Mouse (Mus musculus): ENCODE data around the gene Golga1. TPM values are rescaled to one million over a fixed set of nuclear protein-coding genes. Genes with fewer than 3 reads are reported as not detected.

The Golga1 gene
- polyA plus RNA-seq, 1 experiment from 2014 or later, result 10.4 TPM

GRCm38 (mm10) chr2:39005574-39006079, 59.7 kb downstream of the Golga1 start, which contains the start of gene Rpl35:
Rpl35 (minus strand) TSS chr2:39005624.
- H3K9me3 ChIP-seq (replicated peaks), result no peaks in the 10 kb centered on the region

GRCm38 (mm10) chr2:39004880-39005435, 60.4 kb downstream of the Golga1 start, which contains the start of gene Arpc5l:
Arpc5l (plus strand) TSS chr2:39005348.
- Histone ChIP-seq H3K27ac (replicated peaks) (peak within 1 kb of the TSS; percentile 83), H3K9ac (peak within 1 kb of the TSS; percentile 71), H3K36me3 (replicated peaks) (peaks cover 42% of the 10 kb centered on the region), H3K4me3 (replicated peaks) (peak within 1 kb of the TSS; percentile 89), H3K4me2 (peak within 1 kb of the TSS; percentile 94), H3K4me1 (replicated peaks) (peaks cover 78% of the 10 kb centered on the region), H3K27me3 (no peaks in the 10 kb centered on the region), H3K9me3 (replicated peaks) (no peaks in the 10 kb centered on the region)
- ATAC-seq (ENCODE audit: insufficient read depth), result peak; percentile 79
- under 1% methylated on average over 58 of the region's 58 CpGs for WGBS (ENCODE audit: insufficient replicate concordance)

More at GRCm38 (mm10) chr2:39005574-39006079, 59.7 kb downstream of the Golga1 start, which contains the start of gene Rpl35:
- H3K27ac ChIP-seq (replicated peaks), result peak within 1 kb of the TSS; percentile 83
- peak within 1 kb of the TSS; percentile 71 for H3K9ac ChIP-seq
- no peaks in the 10 kb centered on the region for H3K27me3 ChIP-seq
- H3K36me3 ChIP-seq (replicated peaks), result peaks cover 36% of the 10 kb centered on the region
- peak within 1 kb of the TSS; percentile 89 for H3K4me3 ChIP-seq (replicated peaks)
- peak within 1 kb of the TSS; percentile 94 for H3K4me2 ChIP-seq
- no peak for ATAC-seq (ENCODE audit: insufficient read depth)
- WGBS (ENCODE audit: insufficient replicate concordance), result 10% methylated on average over 15 of the region's 15 CpGs
- H3K4me1 ChIP-seq (replicated peaks), result peaks cover 77% of the 10 kb centered on the region

GRCm38 (mm10) chr2:39004372-39004771, 61.0 kb downstream of the Golga1 start:
- ATAC-seq (ENCODE audit: insufficient read depth), result no peak
- under 1% methylated on average over 11 of the region's 11 CpGs for WGBS (ENCODE audit: insufficient replicate concordance)
- H3K36me3 ChIP-seq (replicated peaks), result peaks cover 48% of the 10 kb centered on the region

GRCm38 (mm10) chr2:39003512-39003911, 61.8 kb downstream of the Golga1 start:
- H3K9ac ChIP-seq, result peak overlapping the region; percentile 71
- no peaks in the 10 kb centered on the region for H3K9me3 ChIP-seq (replicated peaks)
- 25% methylated on average over 5 of the region's 5 CpGs for WGBS (ENCODE audit: insufficient replicate concordance)
- H3K27me3 ChIP-seq, result no peaks in the 10 kb centered on the region
- peak overlapping the region; percentile 89 for H3K4me3 ChIP-seq (replicated peaks)
- no peak for ATAC-seq (ENCODE audit: insufficient read depth)
- H3K36me3 ChIP-seq (replicated peaks), result peaks cover 49% of the 10 kb centered on the region
- peaks cover 78% of the 10 kb centered on the region for H3K4me1 ChIP-seq (replicated peaks)
- H3K27ac ChIP-seq (replicated peaks), result peak overlapping the region; percentile 79
- H3K4me2 ChIP-seq, result peak overlapping the region; percentile 94

More at GRCm38 (mm10) chr2:39004372-39004771, 61.0 kb downstream of the Golga1 start:
- peak overlapping the region; percentile 79 for H3K27ac ChIP-seq (replicated peaks)
- H3K4me3 ChIP-seq (replicated peaks), result peak overlapping the region; percentile 89
- H3K27me3 ChIP-seq, result no peaks in the 10 kb centered on the region
- H3K4me1 ChIP-seq (replicated peaks), result peaks cover 79% of the 10 kb centered on the region
- peak overlapping the region; percentile 71 for H3K9ac ChIP-seq
- peak overlapping the region; percentile 94 for H3K4me2 ChIP-seq
- H3K9me3 ChIP-seq (replicated peaks), result no peaks in the 10 kb centered on the region

- WGBS (ENCODE audit: insufficient replicate concordance), result 12% methylated on average over 8 of the region's 8 CpGs
- Histone ChIP-seq H3K36me3 (replicated peaks) (peaks cover 49% of the 10 kb centered on the region), H3K4me3 (replicated peaks) (peak overlapping the region; percentile 89), H3K27me3 (no peaks in the 10 kb centered on the region), H3K27ac (replicated peaks) (peak overlapping the region; percentile 79; the same call in 1 of the 2 replicates), H3K4me2 (peak overlapping the region; percentile 94), H3K9ac (peak overlapping the region; percentile 71), H3K9me3 (replicated peaks) (no peaks in the 10 kb centered on the region), H3K4me1 (replicated peaks) (peaks cover 80% of the 10 kb centered on the region)
- ATAC-seq (ENCODE audit: insufficient read depth), result no peak
Observed at GRCm38 (mm10) chr2:39003106-39003505, 62.2 kb downstream of the Golga1 start.

- no peak overlapping the region for H3K9ac ChIP-seq
- no peaks in the 10 kb centered on the region for H3K27me3 ChIP-seq
- H3K9me3 ChIP-seq (replicated peaks), result no peaks in the 10 kb centered on the region
- H3K4me1 ChIP-seq (replicated peaks), result peaks cover 84% of the 10 kb centered on the region
- peak overlapping the region; percentile 79; the same call in 1 of the 2 replicates for H3K27ac ChIP-seq (replicated peaks)
- WGBS (ENCODE audit: insufficient replicate concordance), result 66% methylated on average over 3 of the region's 3 CpGs
- H3K36me3 ChIP-seq (replicated peaks), result peaks cover 49% of the 10 kb centered on the region
- peak overlapping the region; percentile 94; the same call in 1 of the 2 replicates for H3K4me2 ChIP-seq
- no peak overlapping the region; the same call in 1 of the 2 replicates for H3K4me3 ChIP-seq (replicated peaks)
- no peak for ATAC-seq (ENCODE audit: insufficient read depth)
Observed at GRCm38 (mm10) chr2:39001866-39002265, 63.5 kb downstream of the Golga1 start.

- 78% methylated on average over 4 of the region's 4 CpGs for WGBS (ENCODE audit: insufficient replicate concordance)
- H3K27ac ChIP-seq (replicated peaks), result no peak overlapping the region
- no peaks in the 10 kb centered on the region for H3K27me3 ChIP-seq
- H3K36me3 ChIP-seq (replicated peaks), result peaks cover 49% of the 10 kb centered on the region
- no peak overlapping the region for H3K4me3 ChIP-seq (replicated peaks)
- H3K9ac ChIP-seq, result no peak overlapping the region
- H3K4me1 ChIP-seq (replicated peaks), result peaks cover 72% of the 10 kb centered on the region
- no peaks in the 10 kb centered on the region for H3K9me3 ChIP-seq (replicated peaks)
- H3K4me2 ChIP-seq, result no peak overlapping the region
- no peak for ATAC-seq (ENCODE audit: insufficient read depth)
Observed at GRCm38 (mm10) chr2:39000587-39000919, 64.8 kb downstream of the Golga1 start.

- H3K9ac ChIP-seq, result 0 out of 2 replicates have a peak overlapping the region, but pooled peaks have one; percentile 2
- H3K27me3 ChIP-seq, result no peaks in the 10 kb centered on the region
- H3K36me3 ChIP-seq (replicated peaks), result peaks cover 49% of the 10 kb centered on the region
- no peak for ATAC-seq (ENCODE audit: insufficient read depth)
- H3K4me2 ChIP-seq, result no peak overlapping the region
- H3K9me3 ChIP-seq (replicated peaks), result no peaks in the 10 kb centered on the region
- no peak overlapping the region for H3K27ac ChIP-seq (replicated peaks)
- peaks cover 72% of the 10 kb centered on the region for H3K4me1 ChIP-seq (replicated peaks)
- 59% methylated on average over 8 of the region's 8 CpGs for WGBS (ENCODE audit: insufficient replicate concordance)
- H3K4me3 ChIP-seq (replicated peaks), result no peak overlapping the region
Observed at GRCm38 (mm10) chr2:38999910-39000586, 65.3 kb downstream of the Golga1 start.

- Histone ChIP-seq H3K9ac (peak overlapping the region; percentile 2; the same call in 1 of the 2 replicates), H3K4me1 (replicated peaks) (peaks cover 70% of the 10 kb centered on the region), H3K36me3 (replicated peaks) (peaks cover 49% of the 10 kb centered on the region), H3K9me3 (replicated peaks) (no peaks in the 10 kb centered on the region), H3K27ac (replicated peaks) (peak overlapping the region; percentile 78), H3K4me2 (no peak overlapping the region), H3K4me3 (replicated peaks) (no peak overlapping the region), H3K27me3 (no peaks in the 10 kb centered on the region)
- WGBS (ENCODE audit: insufficient replicate concordance), result 33% methylated on average over 4 of the region's 4 CpGs
- ATAC-seq (ENCODE audit: insufficient read depth), result no peak
Observed at GRCm38 (mm10) chr2:38999381-38999780, 66.0 kb downstream of the Golga1 start.

- Histone ChIP-seq H3K9me3 (replicated peaks) (no peaks in the 10 kb centered on the region), H3K4me2 (peak within 1 kb of the TSS; percentile 76), H3K27ac (replicated peaks) (peak within 1 kb of the TSS; percentile 78), H3K9ac (peak within 1 kb of the TSS; percentile 62), H3K27me3 (no peaks in the 10 kb centered on the region), H3K4me1 (replicated peaks) (peaks cover 53% of the 10 kb centered on the region), H3K36me3 (replicated peaks) (peaks cover 34% of the 10 kb centered on the region), H3K4me3 (replicated peaks) (peak within 1 kb of the TSS; percentile 65)
- WGBS (ENCODE audit: insufficient replicate concordance), result 10% methylated on average over 33 of the region's 33 CpGs
- ATAC-seq (ENCODE audit: insufficient read depth), result peak; percentile 83
Observed at GRCm38 (mm10) chr2:38997386-38998374, 67.7 kb downstream of the Golga1 start, which contains the start of gene Wdr38. Wdr38 (plus strand) TSS chr2:38997476.

All from liver, embryonic 15.5 days (tissue).